Mouse (Mus musculus): Measurements from ENCODE around the gene Rab20.

DNA sequence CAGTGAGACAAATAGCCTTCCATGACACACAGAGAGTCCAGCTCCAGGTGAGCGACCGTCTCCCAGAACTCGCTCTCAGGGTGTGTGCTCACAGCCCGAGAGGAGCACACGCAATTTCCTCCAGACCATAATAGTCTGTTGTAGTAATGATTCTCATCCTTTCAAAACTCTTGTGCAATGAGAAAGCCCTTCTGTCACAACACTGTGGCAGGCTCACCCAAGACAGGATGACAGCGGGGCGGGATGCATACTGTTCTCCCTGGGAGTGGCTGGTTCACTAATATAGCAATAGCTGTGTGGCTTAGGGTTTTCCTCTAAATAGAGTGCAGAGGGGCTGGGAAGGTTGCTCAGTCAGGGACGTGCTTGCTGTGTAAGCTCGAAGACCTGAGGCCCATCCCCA is 74.7 kb downstream of the Rab20 start:
- TF ChIP-seq CTCF (IDR thresholded peaks at IDR 0.05; ENCODE audit: low read depth, low read length), result no peak
- no peak for TF ChIP-seq POLR2A (IDR thresholded peaks at IDR 0.05; ENCODE audit: extremely low read depth, insufficient read depth, low read length)

Measured in liver, adult 2 months (tissue).